ENCODE assay signal across 8 mouse cellular contexts in the genomic region with DNA sequence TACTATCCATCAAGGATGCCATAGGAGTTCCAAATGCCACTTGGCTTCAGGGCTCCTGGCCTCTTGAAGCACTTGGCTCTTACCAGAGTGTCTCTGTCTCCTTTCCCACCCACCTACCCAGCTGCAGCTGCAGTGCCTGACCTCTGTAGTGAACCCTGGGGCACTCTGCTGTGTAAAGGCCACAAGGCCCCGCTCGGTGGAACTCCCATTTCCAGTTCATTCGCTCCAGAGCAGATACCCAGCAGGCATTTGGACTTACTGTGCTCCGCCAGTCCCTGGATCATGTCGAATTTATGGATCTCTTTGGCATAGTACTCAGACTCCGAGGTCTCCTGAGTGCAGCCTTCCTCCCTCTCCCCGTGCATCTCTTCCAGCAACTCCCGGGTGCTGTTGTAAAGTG. TPM values are rescaled to one million over a fixed set of nuclear protein-coding genes. Genes with fewer than 3 reads are reported as not detected.
DNase-seq lines count a peak whose midpoint lies in the region; ATAC-seq and TF ChIP-seq lines count a peak whose summit lies in the region.

No protein-coding gene starts in this region.

- no peak for ATAC-seq in lung, embryonic 16.5 days (ENCODE audit: low read depth)
- ATAC-seq in embryonic facial prominence, embryonic 13.5 days (ENCODE audit: insufficient number of reproducible peaks, insufficient read depth, low FRiP score, low TSS enrichment, low read depth): no peak
- ATAC-seq in hindbrain, embryonic 16.5 days: no peak

- no peak for DNase-seq in lung, postnatal 36 days
- DNase-seq in urinary bladder, postnatal 10 days (ENCODE audit: low spot score): no peak
- no peak for DNase-seq in adrenal gland, adult 8-10 months
- no peak for DNase-seq in right cerebral cortex, postnatal 14 days

- TF ChIP-seq POLR2A in myocyte (IDR thresholded peaks at IDR 0.05; ENCODE audit: insufficient read length, low read depth): no peak

- peaks cover 59% of the 10 kb centered on the region for H3K79me2 ChIP-seq in myocyte (ENCODE audit: control insufficient read depth, insufficient read depth)

- H3K9ac ChIP-seq in lung, embryonic 16.5 days (ENCODE audit: low read length): peak overlapping the region; percentile 87
- peak overlapping the region; percentile 82 for H3K9ac ChIP-seq in embryonic facial prominence, embryonic 13.5 days
- H3K9ac ChIP-seq in hindbrain, embryonic 16.5 days (ENCODE audit: low read depth, low read length): peak overlapping the region; percentile 72

- peak overlapping the region; percentile 89 for H3K4me2 ChIP-seq in lung, embryonic 16.5 days (ENCODE audit: low read depth, low read length)
- H3K4me2 ChIP-seq in embryonic facial prominence, embryonic 13.5 days: peak overlapping the region; percentile 91
- peak overlapping the region; percentile 96 for H3K4me2 ChIP-seq in hindbrain, embryonic 16.5 days (ENCODE audit: low read length)
- peak overlapping the region; percentile 67 for H3K4me2 ChIP-seq in myocyte (ENCODE audit: low read depth)

- WGBS in lung, embryonic 16.5 days: 29% methylated on average over 8 of the region's 8 CpGs
- 13% methylated on average over 8 of the region's 8 CpGs for WGBS in embryonic facial prominence, embryonic 13.5 days
- 22% methylated on average over 8 of the region's 8 CpGs for WGBS in hindbrain, embryonic 16.5 days

- peaks cover 17% of the 10 kb centered on the region for H3K4me1 ChIP-seq in lung, embryonic 16.5 days (replicated peaks; ENCODE audit: control insufficient read depth, insufficient read depth, low read length)
- H3K4me1 ChIP-seq in embryonic facial prominence, embryonic 13.5 days: peaks cover 34% of the 10 kb centered on the region
- peaks cover 27% of the 10 kb centered on the region for H3K4me1 ChIP-seq in hindbrain, embryonic 16.5 days (ENCODE audit: control insufficient read depth, insufficient read depth, low read depth, low read length)

- H3K9me3 ChIP-seq in lung, embryonic 16.5 days (ENCODE audit: control insufficient read depth, low read length): no peaks in the 10 kb centered on the region
- no peaks in the 10 kb centered on the region for H3K9me3 ChIP-seq in embryonic facial prominence, embryonic 13.5 days
- H3K9me3 ChIP-seq in hindbrain, embryonic 16.5 days (ENCODE audit: control insufficient read depth, low read length): no peaks in the 10 kb centered on the region

- H3ac ChIP-seq in myocyte (ENCODE audit: control insufficient read depth, insufficient read length): peak overlapping the region; percentile 27

- no peaks in the 10 kb centered on the region for H3K36me3 ChIP-seq in lung, embryonic 16.5 days (ENCODE audit: control insufficient read depth, insufficient read depth, low read length)
- H3K36me3 ChIP-seq in embryonic facial prominence, embryonic 13.5 days: peaks cover 2% of the 10 kb centered on the region; the same call in 1 of the 2 replicates
- H3K36me3 ChIP-seq in hindbrain, embryonic 16.5 days (ENCODE audit: control insufficient read depth, insufficient read depth, low read length): no peaks in the 10 kb centered on the region
- peaks cover 5% of the 10 kb centered on the region for H3K36me3 ChIP-seq in myocyte (ENCODE audit: control insufficient read depth, insufficient read depth)

- H3K27ac ChIP-seq in lung, embryonic 16.5 days (ENCODE audit: low read length): peak overlapping the region; percentile 98
- H3K27ac ChIP-seq in embryonic facial prominence, embryonic 13.5 days: peak overlapping the region; percentile 99
- H3K27ac ChIP-seq in hindbrain, embryonic 16.5 days (ENCODE audit: low read depth, low read length): no peak overlapping the region; the same call in 1 of the 2 replicates

- H3K4me3 ChIP-seq in lung, embryonic 16.5 days (ENCODE audit: low read length): peak overlapping the region; percentile 63
- peak overlapping the region; percentile 58 for H3K4me3 ChIP-seq in embryonic facial prominence, embryonic 13.5 days
- H3K4me3 ChIP-seq in hindbrain, embryonic 16.5 days (ENCODE audit: low read length): peak overlapping the region; percentile 55
- peak overlapping the region; percentile 78 for H3K4me3 ChIP-seq in myocyte

- H3K27me3 ChIP-seq in lung, embryonic 16.5 days (ENCODE audit: control insufficient read depth, insufficient read depth, low read depth, low read length): no peaks in the 10 kb centered on the region
- no peaks in the 10 kb centered on the region for H3K27me3 ChIP-seq in embryonic facial prominence, embryonic 13.5 days
- peaks cover 3% of the 10 kb centered on the region; the same call in 1 of the 2 replicates for H3K27me3 ChIP-seq in hindbrain, embryonic 16.5 days (replicated peaks; ENCODE audit: control insufficient read depth, insufficient read depth, low read length)
- H3K27me3 ChIP-seq in myocyte (ENCODE audit: control insufficient read depth, insufficient read depth, insufficient read length): no peaks in the 10 kb centered on the region

TF ChIP-seq in myocyte, 11 proteins besides CTCF, POLR2A, EP300 and RAD21:
- TF ChIP-seq MYOD1 (IDR thresholded peaks at IDR 0.05; ENCODE audit: control insufficient read depth in 1 of 3, insufficient read length in 2 of 3, low read depth in 2 of 3) (no peak), POLR2AphosphoS2 (IDR thresholded peaks at IDR 0.05; ENCODE audit: insufficient read length, low read depth) (no peak), TCF3 (IDR thresholded peaks at IDR 0.05; ENCODE audit: insufficient read length, low read depth) (no peak), CEBPB (IDR thresholded peaks at IDR 0.05; ENCODE audit: insufficient read depth, poor library complexity, severe bottlenecking) (no peak)

RNA-seq across cellular contexts. Expression of a gene that starts 1.5 kb away (rescaled TPM):
- 43.2 and 50.3 TPM in 2 replicates for polyA plus RNA-seq in lung, embryonic 16.5 days (2015; fragmentation: Nextera tagmentation; extraction: Ambion mirVana)
- 43.1 and 48.0 TPM in 2 replicates for polyA plus RNA-seq in embryonic facial prominence, embryonic 13.5 days (2015; fragmentation: Nextera tagmentation; extraction: Ambion mirVana)
- polyA plus RNA-seq in hindbrain, embryonic 16.5 days (2015; fragmentation: Nextera tagmentation; extraction: Ambion mirVana): 5.1 and 7.6 TPM in 2 replicates
- polyA plus RNA-seq in myocyte (2012; fragmentation: generic; extraction: Trizol): 79.2 TPM
- 10 to 100 TPM in 3 of 4 experiments, 1 to 10 TPM in 1; 10.0 to 14.8 (median 12.0) TPM for total RNA-seq in adrenal gland, adult 8-10 months (2022)

RNA-seq across cellular contexts. Expression of a gene that starts 5.0 kb away (rescaled TPM):
- polyA plus RNA-seq in lung, embryonic 16.5 days (2015; fragmentation: Nextera tagmentation; extraction: Ambion mirVana): 103 and 106 TPM in 2 replicates
- 80.3 and 90.9 TPM in 2 replicates for polyA plus RNA-seq in embryonic facial prominence, embryonic 13.5 days (2015; fragmentation: Nextera tagmentation; extraction: Ambion mirVana)
- 43.0 and 43.3 TPM in 2 replicates for polyA plus RNA-seq in hindbrain, embryonic 16.5 days (2015; fragmentation: Nextera tagmentation; extraction: Ambion mirVana)
- polyA plus RNA-seq in myocyte (2012; fragmentation: generic; extraction: Trizol): 93.4 TPM
- 10 to 100 TPM; 27.3 to 37.7 (median 31.4) TPM for total RNA-seq in adrenal gland, adult 8-10 months (2022)
